Mouse (Mus musculus): Measurements from ENCODE around the gene Ttc19. TPM values are rescaled to one million over a fixed set of nuclear protein-coding genes. Genes with fewer than 3 reads are reported as not detected.
A peak's percentile ranks its signal among the peaks of the same experiment; 100 is the strongest.
"Not testable (repeated sequence)": the region's sequence is repeated elsewhere in the genome, so short reads cannot be mapped to it uniquely, and the experiment has no call there.

Ttc19 gene
- polyA plus RNA-seq, 1 experiment from 2014 or later = 21.2 TPM

DNA sequence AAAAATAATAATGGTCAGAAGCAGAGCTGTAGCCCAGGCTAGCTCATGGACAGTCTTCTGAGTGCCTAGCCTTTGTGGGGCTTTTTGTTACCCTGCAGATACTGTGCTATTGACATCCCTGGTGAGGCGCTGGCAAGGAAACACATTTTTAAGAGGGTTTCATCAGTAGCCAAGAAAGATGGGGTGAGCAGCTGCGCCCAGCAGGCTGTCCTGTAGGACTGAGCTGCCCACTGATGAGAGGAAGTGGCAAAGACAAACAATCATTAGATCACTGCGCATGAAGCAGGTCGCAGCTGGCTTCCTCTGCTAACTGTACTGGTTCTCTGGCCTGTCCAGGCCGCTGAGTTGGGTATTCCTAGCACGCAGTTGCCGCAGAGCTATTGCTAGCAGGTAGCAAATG lies 17.7 kb upstream of the Ttc19 start:
- 64% methylated on average over 7 of the region's 7 CpGs for WGBS
- Histone ChIP-seq H3K9ac (no peak overlapping the region), H3K4me1 (peaks cover 3% of the 10 kb centered on the region; the same call in 1 of the 2 replicates), H3K27me3 (replicated peaks) (no peaks in the 10 kb centered on the region), H3K4me2 (no peak overlapping the region), H3K36me3 (no peaks in the 10 kb centered on the region), H3K27ac (no peak overlapping the region), H3K9me3 (no peaks in the 10 kb centered on the region), H3K4me3 (replicated peaks) (no peak overlapping the region)
- no peak for ATAC-seq (ENCODE audit: insufficient read depth, low FRiP score, low read depth)

DNA sequence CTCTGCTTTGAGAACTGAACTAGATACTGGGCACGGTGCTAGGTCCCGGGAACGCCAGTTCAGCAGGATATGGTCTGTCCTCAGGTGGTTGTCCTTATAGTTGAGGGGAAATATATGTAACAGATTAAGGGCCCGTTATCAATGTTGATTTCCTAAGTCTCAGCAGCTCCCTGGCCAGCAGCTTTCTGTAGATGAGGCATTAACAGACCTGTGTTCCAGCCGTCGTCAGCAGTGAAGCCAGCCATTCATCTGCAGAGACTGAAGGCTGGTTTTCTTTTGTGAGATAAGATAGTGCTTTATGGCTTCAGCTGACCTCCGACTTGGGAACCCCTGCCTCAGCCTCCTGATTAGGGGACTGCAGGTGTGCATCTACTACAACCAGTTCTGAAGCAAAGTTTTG lies 17.3 kb upstream of the Ttc19 start:
- 43% methylated on average over 7 of the region's 7 CpGs for WGBS
- H3K4me1 ChIP-seq = peaks cover 3% of the 10 kb centered on the region; the same call in 1 of the 2 replicates
- no peaks in the 10 kb centered on the region for H3K27me3 ChIP-seq (replicated peaks)
- no peak for ATAC-seq (ENCODE audit: insufficient read depth, low FRiP score, low read depth)
- no peak overlapping the region for H3K4me3 ChIP-seq (replicated peaks)
- no peaks in the 10 kb centered on the region for H3K36me3 ChIP-seq
- no peak overlapping the region for H3K9ac ChIP-seq
- no peak overlapping the region for H3K27ac ChIP-seq
- H3K4me2 ChIP-seq = no peak overlapping the region
- H3K9me3 ChIP-seq = no peaks in the 10 kb centered on the region

DNA sequence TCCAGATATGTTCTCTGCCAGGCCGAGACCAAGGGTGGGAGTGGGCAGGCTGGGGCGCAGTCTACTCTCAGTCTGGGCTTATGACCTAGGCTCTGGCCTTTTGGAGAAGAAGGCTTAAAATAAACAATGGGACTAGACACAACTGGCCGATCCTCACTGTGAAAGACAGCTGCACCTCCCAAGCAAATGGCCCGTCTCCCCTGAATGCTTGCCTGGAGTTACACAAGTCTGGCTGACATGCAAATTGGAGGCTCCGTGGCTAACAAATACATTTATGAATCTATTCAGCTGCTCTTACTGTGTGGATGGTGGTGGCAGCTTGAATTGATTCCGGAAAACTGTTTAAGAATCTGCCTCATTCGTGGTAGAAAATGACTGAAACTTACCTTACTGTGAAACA lies 15.6 kb upstream of the Ttc19 start:
- WGBS = 73% methylated on average over 7 of the region's 7 CpGs
- no peak overlapping the region for H3K4me3 ChIP-seq (replicated peaks)
- H3K9ac ChIP-seq = no peak overlapping the region
- no peak overlapping the region for H3K27ac ChIP-seq
- no peak for ATAC-seq (ENCODE audit: insufficient read depth, low FRiP score, low read depth)
- no peaks in the 10 kb centered on the region for H3K9me3 ChIP-seq
- peaks cover 3% of the 10 kb centered on the region; the same call in 1 of the 2 replicates for H3K4me1 ChIP-seq
- no peaks in the 10 kb centered on the region for H3K36me3 ChIP-seq
- no peaks in the 10 kb centered on the region for H3K27me3 ChIP-seq (replicated peaks)
- H3K4me2 ChIP-seq = no peak overlapping the region

DNA sequence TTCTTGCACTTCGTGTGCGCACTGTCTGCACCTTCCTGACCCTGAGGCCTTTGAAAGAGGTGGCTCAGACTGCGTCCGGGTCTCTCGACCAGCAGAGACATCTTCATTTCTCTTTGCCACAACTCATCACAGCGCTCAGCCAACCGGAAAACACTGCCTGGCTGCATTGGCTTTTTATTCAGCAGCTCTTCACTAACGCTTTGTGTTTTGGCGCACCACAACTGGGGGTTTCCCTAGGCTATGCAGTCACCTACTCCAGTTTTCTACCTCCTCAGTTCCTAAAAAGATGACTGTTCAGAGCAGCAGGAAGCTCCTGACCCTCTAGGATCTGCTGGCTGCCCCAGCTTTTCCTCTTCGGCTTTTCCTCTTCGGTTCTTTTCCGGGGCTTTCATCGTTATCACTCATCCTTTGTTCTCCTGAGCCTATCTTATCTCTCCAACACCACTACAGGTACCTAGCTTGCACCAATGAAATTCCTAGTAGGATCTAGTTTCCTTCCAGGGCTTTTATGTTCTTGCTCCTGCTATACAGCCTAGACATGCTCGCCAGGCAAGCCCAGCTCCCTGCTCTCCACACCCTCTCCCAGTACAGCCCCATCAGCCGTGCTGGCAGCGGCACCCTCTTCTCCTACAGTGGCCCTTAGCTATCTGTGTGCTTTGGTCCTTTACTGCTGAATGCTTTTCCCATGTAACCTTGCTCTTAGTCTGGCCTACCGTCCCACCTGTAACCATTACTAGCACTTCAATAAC lies 14.6 kb upstream of the Ttc19 start:
- no peaks in the 10 kb centered on the region for H3K36me3 ChIP-seq
- ATAC-seq (ENCODE audit: insufficient read depth, low FRiP score, low read depth) = no peak
- no peaks in the 10 kb centered on the region for H3K27me3 ChIP-seq (replicated peaks)
- no peak overlapping the region for H3K4me2 ChIP-seq
- no peak overlapping the region for H3K4me3 ChIP-seq (replicated peaks)
- no peaks in the 10 kb centered on the region for H3K9me3 ChIP-seq
- peaks cover 3% of the 10 kb centered on the region; the same call in 1 of the 2 replicates for H3K4me1 ChIP-seq
- H3K27ac ChIP-seq = no peak overlapping the region
- no peak overlapping the region for H3K9ac ChIP-seq
- WGBS = 66% methylated on average over 17 of the region's 17 CpGs

DNA sequence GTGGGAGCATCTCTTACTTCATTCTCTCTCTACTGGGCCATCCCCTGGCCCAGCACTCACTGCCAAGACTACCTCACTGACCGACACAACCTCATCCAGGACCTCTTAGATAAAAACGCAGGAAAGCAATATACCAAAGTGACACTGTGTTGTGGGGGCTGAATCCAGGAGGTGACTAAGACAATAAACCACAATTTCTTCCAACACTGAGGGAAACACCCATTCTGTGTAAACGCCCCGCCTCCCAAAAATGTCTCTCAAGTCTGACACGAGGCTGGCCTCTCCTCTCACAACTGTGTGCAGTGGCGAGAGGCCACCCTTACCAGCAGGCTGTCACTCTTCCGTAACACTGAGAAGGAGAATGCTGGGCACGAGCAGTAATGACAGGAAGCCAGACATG lies 12.9 kb upstream of the Ttc19 start:
- no peak for ATAC-seq (ENCODE audit: insufficient read depth, low FRiP score, low read depth)

DNA sequence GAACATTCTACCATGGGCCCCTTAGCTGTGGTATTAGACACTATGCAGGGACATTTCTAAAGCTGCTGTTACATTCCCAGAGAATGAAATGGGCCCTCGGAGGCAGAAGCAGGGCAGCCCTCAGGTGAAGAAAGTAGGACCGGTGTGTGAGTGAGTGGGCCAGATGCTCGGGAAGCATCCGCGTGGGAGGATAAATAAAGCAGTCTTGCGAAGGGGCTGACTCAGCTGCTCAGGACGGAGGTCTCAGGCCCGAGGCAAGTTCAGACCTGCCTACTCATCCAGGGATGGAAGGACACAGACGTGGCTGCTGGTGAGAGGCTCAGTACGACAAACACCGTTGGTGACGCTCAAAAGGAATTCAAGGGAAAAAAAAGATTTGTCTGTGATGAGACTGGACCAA lies 12.2 kb upstream of the Ttc19 start:
- Histone ChIP-seq H3K4me1 (peaks cover 3% of the 10 kb centered on the region; the same call in 1 of the 2 replicates), H3K9me3 (no peaks in the 10 kb centered on the region), H3K27ac (no peak overlapping the region), H3K36me3 (no peaks in the 10 kb centered on the region), H3K4me2 (no peak overlapping the region), H3K4me3 (replicated peaks) (no peak overlapping the region), H3K9ac (no peak overlapping the region), H3K27me3 (replicated peaks) (no peaks in the 10 kb centered on the region)
- no peak for ATAC-seq (ENCODE audit: insufficient read depth, low FRiP score, low read depth)
- WGBS = 63% methylated on average over 12 of the region's 12 CpGs

More for the DNA sequence above, 12.9 kb upstream of the Ttc19 start:
- H3K4me3 ChIP-seq (replicated peaks) = no peak overlapping the region
- H3K27me3 ChIP-seq (replicated peaks) = no peaks in the 10 kb centered on the region
- H3K36me3 ChIP-seq = no peaks in the 10 kb centered on the region
- H3K9me3 ChIP-seq = no peaks in the 10 kb centered on the region
- H3K4me1 ChIP-seq = peaks cover 3% of the 10 kb centered on the region; the same call in 1 of the 2 replicates
- H3K27ac ChIP-seq = no peak overlapping the region
- no peak overlapping the region for H3K9ac ChIP-seq
- H3K4me2 ChIP-seq = no peak overlapping the region
- 61% methylated on average over 8 of the region's 8 CpGs for WGBS

DNA sequence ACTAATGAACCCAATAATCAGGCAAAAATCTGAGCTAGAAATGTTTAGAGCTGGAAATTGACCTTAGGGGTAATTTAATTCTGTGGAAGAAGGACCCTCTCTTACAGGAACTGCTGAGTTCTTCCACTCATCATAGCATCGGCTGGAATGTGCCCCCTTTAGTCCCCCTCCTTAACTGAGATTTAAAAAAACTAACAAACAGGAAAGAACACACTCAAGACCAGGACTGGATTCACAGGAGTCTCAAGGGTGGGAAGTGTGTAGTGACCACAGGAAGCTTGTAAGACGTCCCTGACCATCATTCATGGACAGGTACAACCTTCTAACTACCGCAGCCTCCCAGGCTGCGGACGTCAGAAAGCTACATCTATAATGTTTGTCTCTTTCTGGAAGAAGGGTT lies 10.4 kb upstream of the Ttc19 start:
- H3K9me3 ChIP-seq = no peaks in the 10 kb centered on the region
- no peak overlapping the region for H3K4me2 ChIP-seq
- no peak for ATAC-seq (ENCODE audit: insufficient read depth, low FRiP score, low read depth)
- no peaks in the 10 kb centered on the region for H3K27me3 ChIP-seq (replicated peaks)
- WGBS = 46% methylated on average over 5 of the region's 5 CpGs
- H3K36me3 ChIP-seq = no peaks in the 10 kb centered on the region
- no peak overlapping the region for H3K4me3 ChIP-seq (replicated peaks)
- no peak overlapping the region for H3K9ac ChIP-seq
- H3K4me1 ChIP-seq = peaks cover 3% of the 10 kb centered on the region; the same call in 1 of the 2 replicates
- no peak overlapping the region; the same call in 1 of the 2 replicates for H3K27ac ChIP-seq

DNA sequence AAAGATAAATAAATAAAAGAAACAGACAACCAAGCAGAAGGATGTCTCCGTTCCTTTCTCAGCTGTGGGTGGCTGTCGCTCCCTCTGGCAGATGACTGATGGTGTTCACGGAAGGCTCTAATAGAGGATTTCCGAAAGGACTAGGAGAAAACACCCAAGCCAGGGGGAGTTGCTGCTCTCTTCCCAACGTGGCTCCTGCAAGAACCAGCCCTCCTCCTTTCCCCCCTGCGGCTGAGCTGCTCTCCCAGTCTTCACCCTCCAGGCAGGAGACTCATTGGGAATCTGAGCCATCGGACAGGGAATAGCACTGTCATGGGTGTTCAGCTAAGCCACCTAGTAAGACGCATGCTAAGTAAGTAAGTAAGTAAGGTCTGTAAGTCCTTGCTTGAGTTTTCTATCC lies 4.2 kb upstream of the Ttc19 start:
- no peak overlapping the region for H3K4me3 ChIP-seq (replicated peaks)
- H3K27me3 ChIP-seq (replicated peaks) = no peaks in the 10 kb centered on the region
- no peak for ATAC-seq (ENCODE audit: insufficient read depth, low FRiP score, low read depth)
- no peaks in the 10 kb centered on the region for H3K9me3 ChIP-seq
- no peaks in the 10 kb centered on the region for H3K36me3 ChIP-seq
- peaks cover 2% of the 10 kb centered on the region; the same call in 1 of the 2 replicates for H3K4me1 ChIP-seq
- H3K9ac ChIP-seq = no peak overlapping the region
- 37% methylated on average over 8 of the region's 8 CpGs for WGBS
- H3K27ac ChIP-seq = no peak overlapping the region
- no peak overlapping the region for H3K4me2 ChIP-seq

DNA sequence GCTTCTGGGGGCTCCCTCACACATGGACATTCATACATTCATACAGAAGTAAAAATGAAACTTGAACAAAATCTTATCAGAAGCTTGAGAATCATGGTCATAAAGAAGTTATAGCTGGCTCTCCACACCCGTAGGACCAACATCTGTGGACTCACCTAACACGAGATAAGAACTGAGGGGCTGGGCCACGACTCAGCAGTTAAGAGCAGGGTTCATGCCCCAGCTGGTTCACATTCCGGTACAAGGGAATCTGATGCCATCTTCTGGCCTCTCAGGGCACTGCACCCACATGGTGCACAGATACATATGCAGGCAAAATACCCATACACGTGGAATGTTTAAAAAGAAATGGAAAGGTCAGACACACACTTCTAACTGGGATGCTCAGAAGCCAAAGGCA lies 3.2 kb upstream of the Ttc19 start:
- peaks cover 2% of the 10 kb centered on the region; the same call in 1 of the 2 replicates for H3K4me1 ChIP-seq
- H3K4me2 ChIP-seq = no peak overlapping the region
- H3K9ac ChIP-seq = no peak overlapping the region
- 12% methylated on average over 5 of the region's 5 CpGs for WGBS
- no peaks in the 10 kb centered on the region for H3K9me3 ChIP-seq
- H3K36me3 ChIP-seq = no peaks in the 10 kb centered on the region
- ATAC-seq (ENCODE audit: insufficient read depth, low FRiP score, low read depth) = no peak
- H3K27me3 ChIP-seq (replicated peaks) = no peaks in the 10 kb centered on the region
- no peak overlapping the region for H3K4me3 ChIP-seq (replicated peaks)
- H3K27ac ChIP-seq = no peak overlapping the region

DNA sequence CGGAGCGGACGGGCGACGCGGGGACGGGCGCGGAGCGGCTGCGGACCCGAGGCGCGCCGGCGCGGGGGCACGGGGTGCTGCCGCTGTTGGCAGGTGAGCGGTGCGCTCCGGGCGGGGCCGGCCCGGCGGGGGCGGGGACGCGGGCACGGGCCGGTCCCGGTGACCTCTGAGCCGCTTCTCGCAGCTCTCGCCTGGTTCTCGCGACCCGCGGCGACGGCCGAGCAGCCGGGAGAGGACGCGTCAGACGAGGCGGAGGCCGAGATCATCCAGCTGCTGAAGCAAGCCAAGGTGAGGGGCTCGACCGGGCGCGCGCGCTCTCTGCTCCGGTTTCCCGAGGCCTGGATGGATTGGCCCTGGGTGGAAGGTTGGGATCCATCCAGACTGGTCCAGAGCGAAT lies 326 bp downstream of the Ttc19 start:
- H3K27ac ChIP-seq = peak overlapping the region; percentile 95
- H3K27me3 ChIP-seq (replicated peaks) = no peaks in the 10 kb centered on the region
- peaks cover 2% of the 10 kb centered on the region; the same call in 1 of the 2 replicates for H3K4me1 ChIP-seq
- H3K36me3 ChIP-seq = no peaks in the 10 kb centered on the region
- peak overlapping the region; percentile 83 for H3K9ac ChIP-seq
- peak overlapping the region; percentile 86 for H3K4me2 ChIP-seq
- H3K4me3 ChIP-seq (replicated peaks) = peak overlapping the region; percentile 95
- H3K9me3 ChIP-seq = no peaks in the 10 kb centered on the region
- peak; percentile 80 for ATAC-seq (ENCODE audit: insufficient read depth, low FRiP score, low read depth)
- 0% methylated on average over 43 of the region's 57 CpGs for whole genome bisulfite sequencing

DNA sequence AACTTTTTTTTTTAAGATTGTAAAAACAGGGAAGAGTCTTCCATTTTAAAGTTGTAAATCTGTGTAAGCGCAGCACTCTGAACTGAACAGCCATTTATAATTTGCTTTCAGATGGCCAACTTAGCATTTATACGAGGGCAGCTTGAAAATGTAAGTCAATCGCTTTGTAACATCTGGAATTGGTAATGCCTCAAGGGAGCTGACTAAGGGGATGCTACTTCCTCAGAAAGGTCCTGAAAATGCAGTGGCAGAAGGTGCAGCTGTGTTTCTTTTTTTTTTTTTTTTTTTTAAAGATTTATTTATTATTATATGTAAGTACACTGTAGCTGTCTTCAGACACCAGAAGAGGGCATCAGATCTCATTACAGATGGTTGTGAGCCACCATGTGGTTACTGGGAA lies 2.7 kb downstream of the Ttc19 start:
- not testable (repeated sequence) for H3K9me3 ChIP-seq; H3K27me3 ChIP-seq (replicated peaks); H3K9ac ChIP-seq; H3K36me3 ChIP-seq; H3K27ac ChIP-seq; H3K4me3 ChIP-seq (replicated peaks); ATAC-seq (ENCODE audit: insufficient read depth, low FRiP score, low read depth); H3K4me2 ChIP-seq; H3K4me1 ChIP-seq
- 88% methylated on average over 3 of the region's 3 CpGs for WGBS

DNA sequence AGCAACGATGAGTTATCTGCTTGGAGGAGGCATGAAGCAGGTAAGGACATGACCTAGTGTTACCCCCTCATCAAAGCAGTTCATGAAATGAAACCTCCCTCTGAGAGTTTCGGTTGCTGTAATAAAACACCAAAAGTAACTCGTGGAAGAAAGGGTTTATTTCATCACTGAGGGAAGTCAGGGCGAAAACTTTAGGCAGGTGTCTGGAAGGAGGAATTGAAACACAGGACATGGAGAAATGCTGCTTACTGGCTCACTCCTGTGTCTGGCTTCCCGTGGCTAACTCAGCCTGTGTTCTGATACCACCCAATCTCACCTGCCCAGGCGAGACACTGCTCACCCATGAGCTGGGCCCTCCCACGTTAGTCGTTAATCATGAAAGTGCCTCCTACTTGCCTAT lies 3.7 kb downstream of the Ttc19 start:
- H3K4me2 ChIP-seq = no peak overlapping the region
- no peaks in the 10 kb centered on the region for H3K9me3 ChIP-seq
- H3K27me3 ChIP-seq (replicated peaks) = no peaks in the 10 kb centered on the region
- no peak overlapping the region for H3K27ac ChIP-seq
- WGBS = 83% methylated on average over 8 of the region's 8 CpGs
- H3K36me3 ChIP-seq = no peaks in the 10 kb centered on the region
- H3K4me1 ChIP-seq = peaks cover 2% of the 10 kb centered on the region; the same call in 1 of the 2 replicates
- H3K4me3 ChIP-seq (replicated peaks) = no peak overlapping the region
- no peak for ATAC-seq (ENCODE audit: insufficient read depth, low FRiP score, low read depth)
- H3K9ac ChIP-seq = no peak overlapping the region

Data from stomach, embryonic 15.5 days (tissue).